ENCODE assay signal across 8 mouse cellular contexts in the genomic region with DNA sequence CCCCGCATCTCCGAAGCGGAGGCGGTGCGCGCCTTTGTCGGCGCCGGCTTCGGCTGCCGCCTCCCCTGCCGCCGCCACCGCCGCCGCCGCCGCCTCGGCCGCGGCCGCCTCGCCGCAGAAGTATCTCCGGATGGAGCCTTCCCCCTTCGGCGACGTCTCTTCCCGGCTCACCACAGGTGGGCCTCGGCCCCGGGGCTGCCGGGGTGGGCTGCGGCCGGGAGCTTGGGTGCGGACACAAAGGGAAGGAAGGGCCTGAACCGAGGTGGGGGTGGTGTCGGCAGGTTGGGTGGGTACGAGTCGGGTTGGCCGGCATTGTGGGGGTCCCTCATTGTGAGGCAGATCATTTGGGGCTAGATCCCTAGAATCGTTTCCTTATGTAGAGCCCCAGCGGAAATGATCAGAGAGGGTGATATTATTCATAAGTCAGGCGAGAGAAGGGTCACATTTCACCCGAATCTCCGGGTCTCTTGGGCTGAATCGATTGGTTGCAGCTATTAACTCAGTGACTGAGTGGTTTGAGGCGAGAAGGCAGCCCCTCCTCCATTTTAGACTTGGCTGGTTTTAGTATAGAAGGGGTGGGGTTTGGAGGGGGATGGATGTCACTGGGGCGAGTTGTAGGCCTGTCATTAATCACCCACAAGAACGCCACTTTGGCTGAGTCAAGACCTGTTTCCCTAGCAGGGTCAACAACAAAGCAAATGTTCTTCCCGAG. TPM values are rescaled to one million over a fixed set of nuclear protein-coding genes. Genes with fewer than 3 reads are reported as not detected.
DNase-seq lines count a peak whose midpoint lies in the region; ATAC-seq and TF ChIP-seq lines count a peak whose summit lies in the region.

No protein-coding gene starts in this region.

- no peak for TF ChIP-seq EP300 in lung, postnatal 0 days (IDR thresholded peaks at IDR 0.05)

- no peaks in the 10 kb centered on the region for H3K9me3 ChIP-seq in heart, embryonic 15.5 days (replicated peaks)
- no peaks in the 10 kb centered on the region for H3K9me3 ChIP-seq in lung, postnatal 0 days (ENCODE audit: low read length)

- ATAC-seq in heart, embryonic 15.5 days (replicated peaks; ENCODE audit: insufficient number of reproducible peaks, insufficient read depth, low FRiP score, low read depth), result peak; percentile 68
- ATAC-seq in lung, postnatal 0 days, result peak; percentile 68

- H3K9ac ChIP-seq in heart, embryonic 15.5 days, result peak overlapping the region; percentile 95
- peak overlapping the region; percentile 92 for H3K9ac ChIP-seq in lung, postnatal 0 days (replicated peaks; ENCODE audit: low read depth)

- DNase-seq in MEL-GATA-1-ER (ENCODE audit: extremely low read depth, low read depth), result peak; percentile 89
- DNase-seq in c-Kit-negative CD71-positive TER-119-positive erythroid progenitor cells, embryonic 14.5 days (ENCODE audit: low read depth, low spot score), result peak; percentile 42
- peak; percentile 28 for DNase-seq in fat pad, adult 2 months (ENCODE audit: extremely low read depth, low read depth, low spot score)
- DNase-seq in kidney, postnatal 10 days, result peak; percentile 77
- DNase-seq in lung, postnatal 0 days (ENCODE audit: low spot score), result peak; percentile 94
- peak; percentile 21 for DNase-seq in ovary, postnatal 10 days (ENCODE audit: low spot score)
- peak; percentile 15 for DNase-seq in urinary bladder, postnatal 10 days (ENCODE audit: low spot score)

- H3K4me1 ChIP-seq in heart, embryonic 15.5 days (replicated peaks), result peaks cover 27% of the 10 kb centered on the region
- no peaks in the 10 kb centered on the region; the same call in 1 of the 2 replicates for H3K4me1 ChIP-seq in lung, postnatal 0 days (ENCODE audit: insufficient read depth, low read depth, low read length)

- peak overlapping the region; percentile 65 for H3K4me2 ChIP-seq in heart, embryonic 15.5 days
- peak overlapping the region; percentile 65 for H3K4me2 ChIP-seq in lung, postnatal 0 days (replicated peaks; ENCODE audit: low read depth, low read length)

- TF ChIP-seq CTCF in lung, postnatal 0 days (IDR thresholded peaks at IDR 0.05), result no peak

- H3K4me3 ChIP-seq in heart, embryonic 15.5 days, result peak overlapping the region; percentile 90
- peak overlapping the region; percentile 99 for H3K4me3 ChIP-seq in lung, postnatal 0 days (ENCODE audit: low read depth, low read length)

- H3K27me3 ChIP-seq in heart, embryonic 15.5 days, result no peaks in the 10 kb centered on the region
- no peaks in the 10 kb centered on the region for H3K27me3 ChIP-seq in lung, postnatal 0 days (replicated peaks; ENCODE audit: insufficient read depth, low read length)

- no peaks in the 10 kb centered on the region for H3K36me3 ChIP-seq in heart, embryonic 15.5 days
- H3K36me3 ChIP-seq in lung, postnatal 0 days (ENCODE audit: insufficient read depth, low read length), result no peaks in the 10 kb centered on the region

- H3K27ac ChIP-seq in heart, embryonic 15.5 days, result peak overlapping the region; percentile 95
- peak overlapping the region; percentile 96 for H3K27ac ChIP-seq in lung, postnatal 0 days (ENCODE audit: low read length)

- under 1% methylated on average over 47 of the region's 50 CpGs for WGBS in heart, embryonic 15.5 days
- WGBS in lung, postnatal 0 days, result 0% methylated on average over 49 of the region's 50 CpGs

RNA-seq across cellular contexts. Expression of a gene that starts 0.5 kb away (rescaled TPM):
- 41.4 and 44.8 TPM in 2 replicates for polyA plus RNA-seq in heart, embryonic 15.5 days (2015; fragmentation: Nextera tagmentation; extraction: Ambion mirVana)
- 45.5 and 46.2 TPM in 2 replicates for polyA plus RNA-seq in lung, postnatal 0 days (2015; fragmentation: Nextera tagmentation; extraction: Ambion mirVana)

Comparison
In these comparisons a context has a peak if more than half of its experiments do, and no peak if none do; other contexts are left out.
1. Peak in every context shown above with its lines: DNase-seq, ATAC-seq, H3K4me3 ChIP-seq and H3K27ac ChIP-seq.
2. DNase-seq: peak in every context shown above with its lines; median percentile 94 in lung, postnatal 0 days; 89 in MEL-GATA-1-ER; 77 in kidney, postnatal 10 days; 42 in c-Kit-negative CD71-positive TER-119-positive erythroid progenitor cells, embryonic 14.5 days; 28 in fat pad, adult 2 months; 21 in ovary, postnatal 10 days; 15 in urinary bladder, postnatal 10 days.